Mouse (Mus musculus): ENCODE measurements around the gene Gm20918. TPM values are rescaled to one million over a fixed set of nuclear protein-coding genes. Genes with fewer than 3 reads are reported as not detected.

Gene Gm20918
- polyA plus RNA-seq (2015; fragmentation: Nextera tagmentation; extraction: Ambion mirVana), result not detected in 2 replicates

GRCm38 (mm10) chrY:5043637-5044036 is at the start of gene Gm20918:
Gene Gm20918 (plus strand): TSS chrY:5043937.

Other genes with a start within 250 kb of the Gm20918 start
- not detected in 2 replicates for gene Gm21820, start 205.5 kb downstream of the Gm20918 start, polyA plus RNA-seq (2015; fragmentation: Nextera tagmentation; extraction: Ambion mirVana)

Measured in spleen, postnatal 0 days (tissue).